Mouse (Mus musculus) forebrain, embryonic 11.5 days (tissue): ENCODE data around the gene Fem1b. TPM values are rescaled to one million over a fixed set of nuclear protein-coding genes. Genes with fewer than 3 reads are reported as not detected.

Experiments used
- ATAC-seq: fragments of 200-750 bp; cut with Nextera tagmentation; replicated peaks from 2 replicates; pipeline ENCODE4 v1.8.0; 2017; ENCODE audit warnings: moderate TSS enrichment; ENCODE audit not compliant: low FRiP score
- DNase-seq: peaks from one replicate; pipeline ENCODE4 v3.0.0-alpha.2; 2017; ENCODE audit warnings: low spot score
- H3K27ac ChIP-seq: fragments of 300-500 bp; sonication (generic); 2 replicates; pipeline ENCODE4 v1.5.1; 2014; ENCODE audit warnings: low read depth, low read length
- H3K27me3 ChIP-seq: fragments of 300-500 bp; sonication (generic); 2 replicates; pipeline ENCODE4 v1.6.1; 2014; ENCODE audit warnings: mild to moderate bottlenecking, low read length, mixed read lengths; ENCODE audit not compliant: control insufficient read depth, insufficient read depth
- H3K36me3 ChIP-seq: fragments of 300-500 bp; sonication (generic); 2 replicates; pipeline ENCODE4 v1.6.1; 2014; ENCODE audit warnings: mild to moderate bottlenecking, low read length, moderate library complexity, mixed read lengths; ENCODE audit not compliant: control insufficient read depth, insufficient read depth
- H3K4me1 ChIP-seq: fragments of 300-500 bp; sonication (generic); replicated peaks from 2 replicates; pipeline ENCODE4 v1.6.1; 2014; ENCODE audit warnings: low read length, mixed read lengths; ENCODE audit not compliant: control insufficient read depth, insufficient read depth
- H3K4me2 ChIP-seq: fragments of 300-500 bp; sonication (generic); 2 replicates; pipeline ENCODE4 v1.6.1; 2014; ENCODE audit warnings: low read depth, mild to moderate bottlenecking, low read length, moderate library complexity, mixed read lengths; ENCODE audit not compliant: severe bottlenecking
- H3K4me3 ChIP-seq: fragments of 300-500 bp; sonication (generic); 2 replicates; pipeline ENCODE4 v1.5.1; 2014; ENCODE audit warnings: low read depth, low read length
- H3K9ac ChIP-seq: fragments of 300-500 bp; sonication (generic); 2 replicates; pipeline ENCODE4 v1.6.1; 2014; ENCODE audit warnings: low read length
- H3K9me3 ChIP-seq: fragments of 300-500 bp; sonication (generic); 2 replicates; pipeline ENCODE4 v1.6.1; 2016; ENCODE audit warnings: low read length, mixed read lengths; ENCODE audit not compliant: control insufficient read depth
- WGBS: fragments of 180-500 bp; shearing (Covaris S2); extraction: QIAGEN DNeasy Blood & Tissue Kit; methylation state at CpG from one replicate; pipeline ENCODE4 v1.1.7; 2014; 5-methylcytosine and 5-hydroxymethylcytosine counted together
- polyA plus RNA-seq: library from polyadenylated mRNA; unstranded; fragments of >200 nt; fragmentation: Nextera tagmentation; extraction: Ambion mirVana; gene quantifications from 2 replicates; pipeline ENCODE4 v1.2.1, GENCODE M21; 2014

Fem1b gene
- polyA plus RNA-seq, 1 experiment from 2014 or later, result 58.3 TPM

DNA sequence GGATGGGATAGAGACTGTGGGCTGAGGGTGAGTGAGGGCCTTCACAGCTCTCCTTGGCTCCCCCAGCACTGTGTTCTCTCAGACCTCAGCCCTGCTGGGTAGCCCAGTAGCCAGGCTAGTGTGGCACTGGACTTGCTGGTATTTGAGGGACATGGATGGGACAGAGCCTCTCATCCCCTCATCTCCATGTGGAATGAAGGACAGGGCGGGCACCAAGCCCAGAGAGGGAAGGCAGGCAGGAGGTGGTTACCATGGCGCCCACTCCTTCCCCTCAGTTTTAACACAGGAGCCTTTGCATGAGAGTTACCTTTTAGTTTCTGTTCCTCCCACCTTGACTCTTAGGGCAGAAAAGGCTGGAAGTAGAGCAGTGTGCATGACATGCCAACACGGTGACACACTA lies 36.9 kb upstream of the Fem1b start:
- WGBS, result 85% methylated on average over 3 of the region's 3 CpGs
- no peak for ATAC-seq
- H3K27ac ChIP-seq, result no peak overlapping the region

DNA sequence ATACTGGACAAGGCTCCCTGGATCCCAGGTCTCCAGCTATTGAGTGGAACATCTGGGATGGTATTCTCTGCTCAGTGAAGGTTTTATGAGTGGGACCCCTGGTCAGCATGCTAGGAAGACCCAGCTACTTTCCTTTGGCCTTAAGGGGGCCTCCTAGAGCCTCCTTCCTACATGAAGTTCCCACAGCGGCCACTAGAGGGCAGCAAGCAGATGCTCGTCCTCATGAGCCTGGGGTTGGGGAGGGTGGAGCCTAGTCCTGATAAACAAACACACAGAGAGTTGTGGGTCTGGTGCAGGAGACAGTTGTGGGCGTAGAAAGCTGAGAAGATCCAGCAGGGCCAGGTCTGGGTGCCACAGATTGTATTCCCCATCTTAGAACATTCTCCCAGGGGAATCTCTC lies 36.0 kb upstream of the Fem1b start:
- H3K9ac ChIP-seq, result no peak overlapping the region
- no peak overlapping the region for H3K27ac ChIP-seq
- 7% methylated on average over 3 of the region's 3 CpGs for WGBS

More for the DNA sequence above, 36.9 kb upstream of the Fem1b start:
- Histone ChIP-seq H3K4me1 (no peaks in the 10 kb centered on the region), H3K9ac (no peak overlapping the region), H3K4me3 (no peak overlapping the region), H3K4me2 (no peak overlapping the region), H3K36me3 (no peaks in the 10 kb centered on the region), H3K27me3 (no peaks in the 10 kb centered on the region), H3K9me3 (no peaks in the 10 kb centered on the region)
- DNase-seq, result no peak

DNA sequence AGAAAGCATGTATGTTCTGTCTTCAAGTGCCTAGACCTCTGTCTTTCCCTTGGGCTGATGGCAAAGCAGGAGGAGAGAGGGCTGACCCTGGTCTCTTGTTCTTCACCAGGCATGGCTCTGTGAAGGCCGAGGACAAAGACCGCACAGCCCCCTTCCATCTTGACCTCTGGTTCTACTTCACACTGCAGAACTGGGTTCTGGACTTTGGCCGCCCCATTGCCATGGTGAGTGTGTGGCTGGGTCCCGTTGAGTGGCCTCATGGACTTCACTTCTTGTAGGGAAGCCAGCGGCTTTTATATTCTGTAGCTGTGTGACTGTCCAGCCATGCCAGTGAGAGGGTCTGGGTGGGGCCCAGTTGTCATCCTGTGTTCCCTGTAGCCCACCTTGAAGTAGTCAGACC lies 32.7 kb upstream of the Fem1b start:
- Histone ChIP-seq H3K9me3 (no peaks in the 10 kb centered on the region), H3K27ac (no peak overlapping the region), H3K27me3 (no peaks in the 10 kb centered on the region), H3K4me3 (no peak overlapping the region), H3K4me1 (peaks cover 4% of the 10 kb centered on the region; the same call in 1 of the 2 replicates), H3K36me3 (no peaks in the 10 kb centered on the region), H3K4me2 (no peak overlapping the region), H3K9ac (no peak overlapping the region)
- DNase-seq (no peak), ATAC-seq (no peak)
- WGBS, result 93% methylated on average over 5 of the region's 5 CpGs

More for the DNA sequence above, 36.0 kb upstream of the Fem1b start:
- Histone ChIP-seq H3K4me1 (no peaks in the 10 kb centered on the region), H3K9me3 (no peaks in the 10 kb centered on the region), H3K4me2 (no peak overlapping the region), H3K36me3 (no peaks in the 10 kb centered on the region), H3K27me3 (no peaks in the 10 kb centered on the region), H3K4me3 (no peak overlapping the region)
- DNase-seq (peak; percentile 93), ATAC-seq (no peak; the same call in 1 of the 2 replicates)

DNA sequence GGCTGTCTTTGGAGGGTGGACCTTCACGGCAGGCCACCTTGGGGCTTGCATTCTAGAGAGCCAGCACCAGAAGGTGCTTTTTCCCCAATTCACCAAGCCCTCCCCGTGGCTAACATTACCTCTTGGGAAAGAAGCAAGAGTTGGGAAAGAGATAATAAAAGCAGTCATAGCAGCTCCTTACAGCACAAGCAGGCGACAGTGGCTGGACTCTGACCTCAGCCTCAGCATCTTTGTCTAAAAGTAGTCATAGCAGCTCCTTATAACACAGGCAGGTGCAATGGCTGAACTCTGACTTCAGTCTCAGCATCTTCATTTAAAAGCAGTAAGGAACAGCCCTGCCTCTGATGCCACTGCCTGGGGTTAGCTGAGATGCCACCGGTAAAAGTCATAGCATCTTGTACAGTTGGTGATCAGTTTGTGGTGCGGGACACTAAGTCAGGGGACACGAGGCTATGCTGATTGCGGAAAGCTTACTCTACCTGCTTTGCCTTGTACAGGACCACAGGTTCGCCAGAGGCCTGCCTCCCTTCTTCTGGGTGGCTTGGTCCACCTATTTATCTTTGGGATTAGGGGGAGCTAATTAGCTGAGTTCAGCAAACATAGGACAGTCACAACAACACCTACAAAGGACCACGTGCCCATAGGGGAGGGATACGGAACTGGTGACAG lies 31.8 kb upstream of the Fem1b start:
- Histone ChIP-seq H3K27me3 (no peaks in the 10 kb centered on the region), H3K4me2 (no peak overlapping the region), H3K27ac (no peak overlapping the region), H3K4me1 (peaks cover 8% of the 10 kb centered on the region; the same call in 1 of the 2 replicates), H3K4me3 (no peak overlapping the region), H3K9ac (no peak overlapping the region), H3K9me3 (no peaks in the 10 kb centered on the region), H3K36me3 (no peaks in the 10 kb centered on the region)
- 73% methylated on average over 10 of the region's 10 CpGs for WGBS
- DNase-seq (no peak), ATAC-seq (no peak)

DNA sequence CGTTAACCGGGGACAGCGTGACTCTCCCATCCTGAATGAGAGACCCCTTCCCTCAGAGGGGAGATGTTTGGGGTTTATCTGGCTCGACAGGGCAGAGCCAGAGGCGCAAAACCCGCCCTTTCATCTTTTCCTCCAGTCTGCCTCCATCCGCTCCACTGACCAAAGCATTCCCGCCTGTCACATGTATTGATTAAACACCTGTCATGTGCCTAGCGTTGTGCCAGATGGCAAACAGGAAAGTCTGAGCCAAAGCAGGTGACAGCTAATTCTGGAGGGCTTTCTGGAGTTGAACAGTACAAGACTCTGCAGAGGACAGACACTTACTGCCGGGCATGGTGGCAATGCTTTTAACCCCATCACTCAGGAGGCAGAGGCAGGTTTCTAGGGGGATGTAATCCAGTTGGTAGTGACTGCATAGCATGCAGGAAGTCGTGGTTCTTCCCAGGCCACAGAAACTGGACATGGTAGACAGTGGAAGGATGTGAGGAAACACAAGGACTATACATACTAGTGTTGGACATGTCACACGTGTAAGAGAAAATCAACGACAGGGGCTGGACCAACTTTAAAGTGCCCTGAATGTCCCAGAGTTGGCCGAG lies 27.5 kb upstream of the Fem1b start:
- Histone ChIP-seq H3K4me2 (peak overlapping the region; percentile 65), H3K36me3 (no peaks in the 10 kb centered on the region), H3K4me3 (peak overlapping the region; percentile 47), H3K27me3 (no peaks in the 10 kb centered on the region), H3K27ac (peak overlapping the region; percentile 60), H3K9me3 (no peaks in the 10 kb centered on the region), H3K9ac (peak overlapping the region; percentile 79), H3K4me1 (peaks cover 8% of the 10 kb centered on the region; the same call in 1 of the 2 replicates)
- 22% methylated on average over 14 of the region's 14 CpGs for WGBS
- ATAC-seq, result no peak
- peak; percentile 65 for DNase-seq

DNA sequence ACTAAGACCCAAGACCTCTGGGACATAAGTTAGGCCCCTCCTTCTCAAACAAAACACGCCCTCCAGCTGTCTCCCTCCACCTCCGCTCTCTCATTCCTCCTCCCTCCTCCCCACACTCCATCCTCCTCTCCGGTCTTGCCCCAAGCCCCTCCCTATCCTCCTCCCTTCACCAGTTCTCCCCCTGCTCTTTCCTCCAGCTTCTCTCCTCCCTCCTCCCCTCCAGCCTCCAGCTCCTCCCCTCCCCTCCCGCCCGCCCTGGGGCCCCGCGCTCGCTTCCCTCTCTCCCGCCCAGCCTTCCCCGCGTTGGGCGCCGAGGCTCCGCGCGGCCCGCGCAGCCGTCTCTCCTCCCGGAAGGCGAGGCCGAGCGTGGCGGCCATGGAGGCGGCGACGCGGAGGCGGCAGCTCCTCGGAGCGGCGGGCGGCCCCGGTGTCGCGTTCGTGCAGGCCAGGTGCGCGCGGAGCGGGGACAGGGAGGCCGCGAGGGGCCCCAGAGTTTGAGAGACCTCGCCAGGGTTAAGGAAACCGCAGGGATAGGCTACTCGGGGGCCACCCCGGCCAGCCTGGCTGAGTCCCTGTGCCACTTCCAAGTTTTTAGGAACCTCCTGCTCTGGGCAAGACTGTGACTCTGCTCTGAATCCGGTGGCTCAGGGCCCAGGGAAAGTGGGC lies 26.9 kb upstream of the Fem1b start, which contains the start of gene Cln6:
Gene Cln6, plus strand, starts transcription at position 280 of the 666 bp plus-strand sequence.
- Histone ChIP-seq H3K4me2 (peak within 1 kb of the TSS; percentile 65), H3K36me3 (no peaks in the 10 kb centered on the region), H3K9ac (peak within 1 kb of the TSS; percentile 79), H3K4me3 (peak within 1 kb of the TSS; percentile 47), H3K9me3 (no peaks in the 10 kb centered on the region), H3K27me3 (no peaks in the 10 kb centered on the region), H3K27ac (peak within 1 kb of the TSS; percentile 60), H3K4me1 (peaks cover 8% of the 10 kb centered on the region; the same call in 1 of the 2 replicates)
- ATAC-seq (peak; percentile 87), DNase-seq (peak; percentile 89)
- WGBS, result under 1% methylated on average over 48 of the region's 48 CpGs

DNA sequence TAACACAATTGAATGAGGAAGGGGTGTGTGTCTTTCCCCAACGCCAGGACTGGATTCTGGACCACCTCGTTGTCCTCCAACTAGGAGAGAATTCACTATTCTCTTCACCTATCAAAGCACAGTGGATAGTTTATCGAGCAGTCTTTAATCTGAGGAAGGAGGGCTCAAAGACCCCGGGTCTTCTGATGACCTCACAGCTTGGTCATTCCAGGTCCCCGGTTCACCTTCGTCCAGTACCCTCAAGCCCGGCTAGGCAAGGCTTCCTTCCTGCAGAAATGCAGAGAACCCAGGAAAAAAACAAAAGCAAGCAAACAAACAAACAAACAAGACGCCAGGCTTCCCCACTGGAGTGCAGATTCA lies 26.4 kb upstream of the Fem1b start:
- peak overlapping the region; percentile 47 for H3K4me3 ChIP-seq
- H3K9me3 ChIP-seq, result no peaks in the 10 kb centered on the region
- H3K36me3 ChIP-seq, result no peaks in the 10 kb centered on the region
- DNase-seq (no peak), ATAC-seq (no peak; the same call in 1 of the 2 replicates)
- 15% methylated on average over 8 of the region's 8 CpGs for WGBS
- H3K9ac ChIP-seq, result no peak overlapping the region
- no peaks in the 10 kb centered on the region for H3K27me3 ChIP-seq
- H3K27ac ChIP-seq, result no peak overlapping the region; the same call in 1 of the 2 replicates
- H3K4me2 ChIP-seq, result peak overlapping the region; percentile 65
- H3K4me1 ChIP-seq, result peaks cover 8% of the 10 kb centered on the region; the same call in 1 of the 2 replicates

DNA sequence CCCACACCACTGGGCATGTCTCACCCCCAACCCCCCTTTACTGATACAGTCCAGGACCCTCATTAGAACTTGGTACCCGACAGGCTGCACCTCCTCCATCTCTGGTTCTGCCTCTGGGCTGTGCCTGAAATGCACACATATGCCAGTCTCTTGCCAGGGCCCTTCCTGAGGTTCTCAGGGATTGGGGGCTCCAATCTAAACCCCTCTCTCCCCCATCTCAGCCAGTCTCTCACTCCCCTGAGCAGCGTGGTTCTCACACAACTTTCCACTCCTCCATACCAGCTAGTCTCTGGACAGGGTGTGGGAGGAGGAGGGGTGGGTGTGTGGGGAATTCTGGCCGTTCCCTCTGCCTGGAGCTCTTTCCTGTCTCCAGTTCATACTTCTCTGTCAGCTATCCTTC lies 25.9 kb upstream of the Fem1b start:
- DNase-seq (no peak), ATAC-seq (no peak)
- Histone ChIP-seq H3K36me3 (no peaks in the 10 kb centered on the region), H3K4me1 (peaks cover 8% of the 10 kb centered on the region; the same call in 1 of the 2 replicates), H3K27ac (no peak overlapping the region), H3K9ac (no peak overlapping the region), H3K4me3 (no peak overlapping the region), H3K27me3 (no peaks in the 10 kb centered on the region), H3K4me2 (no peak overlapping the region), H3K9me3 (no peaks in the 10 kb centered on the region)
- 56% methylated on average over 3 of the region's 3 CpGs for WGBS
